Mouse (Mus musculus) limb, embryonic 14.5 days (tissue): Measurements from ENCODE around the gene Rtkn2. TPM values are rescaled to one million over a fixed set of nuclear protein-coding genes. Genes with fewer than 3 reads are reported as not detected.
"Not testable (repeated sequence)": the region's sequence is repeated elsewhere in the genome, so short reads cannot be mapped to it uniquely, and the experiment has no call there.

ENCODE experiments used
- ATAC-seq: fragments of 200-750 bp; cut with Nextera tagmentation; 2 replicates; pipeline ENCODE4 v1.8.0; 2017; ENCODE audit warnings: low read depth, moderate number of reproducible peaks, moderate TSS enrichment; ENCODE audit not compliant: low FRiP score
- DNase-seq: peaks from one replicate; pipeline ENCODE4 v3.0.0-alpha.2; 2015; ENCODE audit warnings: low spot score
- H3K27ac ChIP-seq: fragments of 300-500 bp; sonication (generic); replicated peaks from 2 replicates; pipeline ENCODE4 v1.5.1; 2014; ENCODE audit warnings: low read depth, mild to moderate bottlenecking, low read length, moderate library complexity, mixed read lengths
- H3K27me3 ChIP-seq: fragments of 300-500 bp; sonication (generic); 2 replicates; pipeline ENCODE4 v1.6.1; 2014; ENCODE audit warnings: low read length, mixed read lengths; ENCODE audit not compliant: control insufficient read depth, insufficient read depth
- H3K36me3 ChIP-seq: fragments of 300-500 bp; sonication (generic); 2 replicates; pipeline ENCODE4 v1.6.1; 2014; ENCODE audit warnings: mild to moderate bottlenecking, low read length, moderate library complexity, mixed read lengths; ENCODE audit not compliant: control insufficient read depth, insufficient read depth
- H3K4me1 ChIP-seq: fragments of 300-500 bp; sonication (generic); 2 replicates; pipeline ENCODE4 v1.6.1; 2014; ENCODE audit warnings: antibody characterized with exemption, low read length, mixed read lengths; ENCODE audit not compliant: control insufficient read depth, insufficient read depth
- H3K4me2 ChIP-seq: fragments of 300-500 bp; sonication (generic); replicated peaks from 2 replicates; pipeline ENCODE4 v1.6.1; 2014; ENCODE audit warnings: low read depth, mild to moderate bottlenecking, low read length, moderate library complexity; ENCODE audit not compliant: severe bottlenecking
- H3K4me3 ChIP-seq: fragments of 300-500 bp; sonication (generic); replicated peaks from 2 replicates; pipeline ENCODE4 v1.5.1; 2014; ENCODE audit warnings: low read length
- H3K9ac ChIP-seq: fragments of 300-500 bp; sonication (generic); 2 replicates; pipeline ENCODE4 v1.6.1; 2014; ENCODE audit warnings: mild to moderate bottlenecking, low read depth, low read length, moderate library complexity; ENCODE audit not compliant: severe bottlenecking
- H3K9me3 ChIP-seq: fragments of 300-500 bp; sonication (generic); 2 replicates; pipeline ENCODE4 v1.6.1; 2016; ENCODE audit warnings: low read length; ENCODE audit not compliant: control insufficient read depth
- POLR2A ChIP-seq: fragments of 200-500 bp; IDR thresholded peaks from 2 replicates; pipeline ENCODE4 v1.8.0; 2012; ENCODE audit warnings: inconsistent platforms, mild to moderate bottlenecking, moderate library complexity, borderline replicate concordance; ENCODE audit not compliant: insufficient read depth, insufficient read length; ENCODE audit errors: extremely low read depth
- WGBS: fragments of 180-500 bp; shearing (Covaris S2); extraction: QIAGEN DNeasy Blood & Tissue Kit; methylation state at CpG from one replicate; pipeline ENCODE4 v1.1.7; 2014; 5-methylcytosine and 5-hydroxymethylcytosine counted together
- polyA plus RNA-seq, 2 experiments: library from polyadenylated mRNA; depleted of rRNA in 1 of 2; stranded (reverse) in 1 of 2; unstranded in 1 of 2; fragments of >200 nt; fragmentation: Nextera tagmentation in 1 of 2; extraction: Ambion mirVana in 1 of 2; gene quantifications; 2 replicates each; pipeline versions ENCODE4 v1.2.1 to v1.2.3; 2012 to 2014

Rtkn2 gene
- polyA plus RNA-seq, 2 experiments: 2.9 to 5.7 TPM

DNA sequence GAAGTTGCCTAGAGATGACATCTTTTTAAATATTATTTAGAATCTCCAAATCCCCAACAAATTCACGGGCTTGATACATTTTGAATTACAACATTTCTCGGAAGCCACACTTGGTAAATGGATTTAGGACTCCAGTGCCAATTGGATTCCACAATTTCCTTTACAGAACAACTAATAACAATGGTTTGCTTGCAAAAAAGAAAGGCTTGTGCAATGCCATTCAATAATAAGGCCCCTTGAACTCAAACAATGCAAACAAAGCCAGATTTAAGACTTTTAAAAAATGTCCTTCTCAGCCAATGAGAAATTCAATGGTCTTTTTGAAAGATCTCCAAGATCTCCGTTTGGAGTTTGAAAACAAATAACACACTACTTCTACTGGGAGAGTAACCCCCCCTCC is 114.1 kb downstream of the Rtkn2 start:
- 86% methylated on average over 3 of the region's 3 CpGs for WGBS
- no peak for TF ChIP-seq POLR2A
- Histone ChIP-seq H3K4me3 (no peak overlapping the region), H3K4me1 (peaks cover 4% of the 10 kb centered on the region; the same call in 1 of the 2 replicates), H3K36me3 (peaks cover 36% of the 10 kb centered on the region), H3K4me2 (no peak overlapping the region), H3K27ac (no peak overlapping the region), H3K9ac (no peak overlapping the region), H3K27me3 (no peaks in the 10 kb centered on the region), H3K9me3 (no peaks in the 10 kb centered on the region)
- ATAC-seq: no peak
- DNase-seq: no peak

DNA sequence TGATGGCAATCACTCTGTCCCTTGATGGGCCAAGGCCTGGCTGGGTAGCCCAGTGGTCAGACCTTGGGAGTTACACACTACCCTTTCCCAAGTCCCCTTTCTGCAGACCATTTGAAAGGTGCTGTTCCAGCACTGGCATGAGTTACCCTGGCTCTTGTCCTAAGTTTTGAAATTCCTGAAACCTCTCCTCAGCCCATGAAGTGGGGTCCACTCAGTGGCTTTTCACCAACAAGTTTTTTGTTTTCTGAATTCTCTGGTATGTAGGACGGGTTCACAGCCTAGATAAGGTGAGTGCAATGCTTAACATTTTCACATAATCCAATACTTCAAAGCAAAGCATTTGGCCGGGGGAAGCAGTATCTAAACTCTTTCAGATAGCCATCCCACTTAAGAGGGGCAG is 115.8 kb downstream of the Rtkn2 start:
- no peak for ATAC-seq
- H3K9ac ChIP-seq: no peak overlapping the region
- H3K27ac ChIP-seq: no peak overlapping the region
- H3K36me3 ChIP-seq: peaks cover 41% of the 10 kb centered on the region
- DNase-seq: no peak
- no peaks in the 10 kb centered on the region for H3K9me3 ChIP-seq
- H3K4me3 ChIP-seq: no peak overlapping the region
- TF ChIP-seq POLR2A: no peak
- no peak overlapping the region for H3K4me2 ChIP-seq
- 85% methylated on average over 2 of the region's 2 CpGs for WGBS
- peaks cover under 1% of the 10 kb centered on the region; the same call in 1 of the 2 replicates for H3K4me1 ChIP-seq
- no peaks in the 10 kb centered on the region for H3K27me3 ChIP-seq

DNA sequence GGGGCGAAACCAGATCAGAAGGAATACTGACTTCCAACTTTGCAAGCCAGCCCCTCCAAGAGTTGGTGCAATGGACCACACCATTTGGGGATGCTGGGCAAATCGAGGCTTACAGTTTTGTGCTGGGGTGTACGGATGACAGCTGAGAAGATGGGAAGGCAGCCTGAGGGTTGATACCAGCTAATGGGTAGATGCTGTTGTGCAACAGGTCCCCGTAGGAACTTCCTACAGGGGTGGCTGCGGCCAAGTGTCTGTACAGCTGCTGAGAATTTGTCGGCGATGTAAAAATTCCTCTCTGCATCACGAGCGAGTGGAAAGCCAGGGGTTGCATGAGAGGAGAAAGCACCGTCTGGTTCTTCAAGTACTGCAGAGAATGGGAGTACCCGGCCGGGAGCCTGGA is 117.0 kb downstream of the Rtkn2 start:
- no peak overlapping the region for H3K27ac ChIP-seq
- H3K4me3 ChIP-seq: no peak overlapping the region
- TF ChIP-seq POLR2A: no peak
- H3K36me3 ChIP-seq: peaks cover 54% of the 10 kb centered on the region
- no peaks in the 10 kb centered on the region for H3K9me3 ChIP-seq
- no peak overlapping the region for H3K9ac ChIP-seq
- no peaks in the 10 kb centered on the region for H3K27me3 ChIP-seq
- 88% methylated on average over 12 of the region's 12 CpGs for WGBS
- ATAC-seq (no peak), DNase-seq (no peak)
- no peak overlapping the region for H3K4me2 ChIP-seq
- no peaks in the 10 kb centered on the region for H3K4me1 ChIP-seq

DNA sequence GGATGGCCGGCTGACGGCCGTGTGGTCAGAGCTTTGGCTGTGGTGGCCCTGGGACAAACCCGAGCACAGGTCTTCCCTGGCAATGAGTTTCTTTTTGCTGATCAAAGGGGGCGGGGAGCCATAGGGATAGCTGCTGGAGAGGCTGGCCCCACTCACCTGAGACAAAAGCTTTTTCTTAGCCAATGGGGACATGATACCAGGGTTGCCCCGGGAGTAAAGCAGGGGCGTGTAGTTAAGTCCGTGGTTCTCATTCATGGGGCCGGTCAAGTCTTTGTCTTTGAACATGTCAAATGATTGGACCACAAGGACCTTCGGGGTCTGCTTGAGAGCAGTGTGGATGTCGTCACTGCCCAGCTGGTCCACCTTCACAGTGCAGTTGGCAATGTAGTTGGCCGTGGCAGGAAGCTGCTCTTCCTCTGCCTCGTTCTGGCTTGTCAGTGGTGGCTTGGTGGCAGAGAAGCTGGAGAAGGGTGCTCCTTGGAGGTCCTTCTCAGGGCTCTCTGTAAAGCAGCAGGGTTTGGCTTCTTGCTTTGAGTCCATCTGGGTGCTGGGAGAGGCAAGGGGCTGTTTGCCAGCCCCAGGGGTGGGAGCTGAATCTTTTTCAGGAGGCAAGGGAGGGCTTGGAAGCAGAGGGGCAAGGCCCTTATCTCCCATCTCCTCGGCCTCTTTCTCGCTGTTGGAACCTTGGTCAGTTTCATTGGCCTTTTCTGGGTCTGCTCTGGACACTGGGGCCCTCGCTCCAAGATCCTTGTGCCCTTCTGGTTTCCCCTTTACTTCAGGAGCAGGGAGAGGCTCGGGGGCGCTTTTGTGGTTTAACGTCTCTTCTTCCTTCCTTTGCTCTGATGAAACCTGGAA is 118.7 kb downstream of the Rtkn2 start:
- no peak for ATAC-seq
- Histone ChIP-seq H3K9me3 (no peaks in the 10 kb centered on the region), H3K9ac (no peak overlapping the region), H3K4me3 (no peak overlapping the region), H3K4me1 (0 out of 2 replicates have a peak, but pooled peaks cover 3% of the 10 kb centered on the region), H3K27me3 (no peaks in the 10 kb centered on the region), H3K36me3 (peaks cover 55% of the 10 kb centered on the region), H3K27ac (no peak overlapping the region), H3K4me2 (no peak overlapping the region)
- TF ChIP-seq POLR2A: no peak
- WGBS: 92% methylated on average over 19 of the region's 19 CpGs
- no peak for DNase-seq

DNA sequence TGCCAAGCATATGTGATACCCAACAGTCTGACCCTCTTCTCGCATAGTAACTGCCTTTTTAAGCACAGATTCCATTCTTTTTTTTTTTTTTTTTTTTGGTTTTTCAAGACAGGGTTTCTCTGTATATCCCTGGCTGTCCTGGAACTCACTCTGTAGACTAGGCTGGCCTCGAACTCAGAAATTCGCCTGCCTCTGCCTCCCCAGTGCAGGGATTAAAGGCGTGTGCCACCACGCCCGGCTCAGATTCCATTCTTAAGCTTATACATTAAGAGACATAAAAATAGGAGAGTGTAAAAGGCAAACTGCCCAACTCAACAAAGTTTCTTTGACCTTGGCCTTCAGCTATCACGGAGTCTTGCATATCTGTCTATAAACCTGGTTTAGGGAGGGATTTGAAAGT is 120.4 kb downstream of the Rtkn2 start:
- 94% methylated on average over 7 of the region's 7 CpGs for WGBS
- ATAC-seq, H3K4me3 ChIP-seq, H3K27me3 ChIP-seq, DNase-seq, H3K9ac ChIP-seq, H3K27ac ChIP-seq, H3K4me2 ChIP-seq, H3K9me3 ChIP-seq: not testable (repeated sequence)
- H3K4me1 ChIP-seq: peaks cover 13% of the 10 kb centered on the region
- H3K36me3 ChIP-seq: peaks cover 55% of the 10 kb centered on the region
